Mouse (Mus musculus) testis, adult 2 months (tissue): Measurements from ENCODE around the gene Pax6.

Source experiments
- CTCF ChIP-seq: fragments of 200-500 bp; IDR thresholded peaks from 2 replicates; pipeline ENCODE4 v1.5.1; 2012; ENCODE audit warnings: low read depth, mild to moderate bottlenecking, inconsistent platforms, low read length, moderate library complexity; ENCODE audit not compliant: control insufficient read depth, insufficient read depth, insufficient replicate concordance
- POLR2A ChIP-seq: fragments of 200-500 bp; IDR thresholded peaks from 2 replicates; pipeline ENCODE4 v1.6.1; 2012; ENCODE audit warnings: low read depth, mild to moderate bottlenecking, inconsistent platforms, low read length, moderate library complexity; ENCODE audit not compliant: control insufficient read depth

DNA sequence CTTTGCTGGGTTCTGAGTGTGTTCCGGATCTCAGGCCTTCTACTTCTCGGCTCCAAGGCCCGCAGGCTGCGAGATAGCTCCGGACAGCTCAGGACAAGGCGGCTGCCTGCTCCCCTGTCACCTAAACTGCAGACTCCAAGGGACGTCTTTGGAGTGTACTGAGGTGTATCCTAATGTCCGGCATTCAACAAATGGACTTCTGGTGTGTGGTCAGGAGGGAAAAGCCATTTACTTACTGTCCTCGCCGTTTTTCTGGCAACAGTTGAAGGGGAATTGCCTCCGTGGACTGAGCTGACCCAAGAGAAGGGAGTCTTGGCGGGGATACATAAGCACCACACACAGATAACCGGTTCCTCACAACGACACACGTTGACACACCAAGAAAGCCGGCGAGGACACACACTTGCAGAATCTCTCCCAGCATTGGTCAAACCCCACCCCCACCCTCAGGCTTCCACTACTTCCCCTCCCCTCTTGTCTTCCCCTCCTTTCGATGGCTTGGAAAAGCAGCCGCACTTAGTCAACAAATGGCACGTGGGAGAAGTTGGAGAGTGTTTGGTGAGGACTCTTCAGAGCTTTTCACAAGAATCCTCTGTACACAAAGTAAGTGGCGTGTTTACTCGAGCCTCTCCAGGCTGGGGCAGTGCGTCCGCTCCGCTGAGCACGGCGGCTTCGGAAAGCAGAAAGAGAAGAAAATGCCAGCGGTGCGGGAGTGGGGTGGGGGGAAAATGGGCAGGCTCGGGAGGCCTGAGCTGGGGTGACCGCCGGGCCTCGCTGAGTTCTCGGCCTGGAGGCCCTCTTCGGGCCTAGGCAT, 5.6 kb downstream of the Pax6 start:
- TF ChIP-seq POLR2A (no peak), CTCF (no peak)
